Mouse (Mus musculus) CH12.LX (cell line): ENCODE measurements around the gene E030030I06Rik. TPM values are rescaled to one million over a fixed set of nuclear protein-coding genes. Genes with fewer than 3 reads are reported as not detected.

Source experiments
- DNase-seq: peaks from one replicate; pipeline ENCODE4 v3.0.0-alpha.2; 2013; ENCODE audit errors: extremely low read depth
- H3K27ac ChIP-seq: 2 replicates; pipeline ENCODE4 v1.5.1; 2012; ENCODE audit warnings: low read depth, mild to moderate bottlenecking, control low read depth, moderate library complexity; ENCODE audit not compliant: insufficient read depth
- H3K27me3 ChIP-seq: replicated peaks from 2 replicates; pipeline ENCODE3; 2012; ENCODE audit warnings: inconsistent platforms
- H3K36me3 ChIP-seq, 2 experiments: replicated peaks in 1 of 2; 2 replicates each; pipeline versions ENCODE3 to v1.6.1; 2012; ENCODE audit warnings: inconsistent platforms in 1 of 2, low read length in 1 of 2, mild to moderate bottlenecking in 1 of 2, mixed read lengths in 1 of 2, moderate library complexity in 1 of 2; ENCODE audit not compliant: control insufficient read depth in 1 of 2, insufficient read depth in 1 of 2
- H3K4me1 ChIP-seq, 2 experiments: 2 replicates each; pipeline ENCODE4 v1.6.1; 2012; ENCODE audit warnings: inconsistent platforms in 1 of 2, moderate library complexity in 1 of 2; ENCODE audit not compliant: insufficient read depth in 2 of 2, control insufficient read depth in 1 of 2
- H3K4me2 ChIP-seq: 2 replicates; pipeline ENCODE4 v1.6.1; 2012; ENCODE audit warnings: low read depth, mild to moderate bottlenecking, control low read depth; ENCODE audit not compliant: poor library complexity, insufficient read depth, severe bottlenecking
- H3K4me3 ChIP-seq, 3 experiments: fragments of 150-350 bp in 1 of 3; sonication (generic) in 1 of 3; replicated peaks in 1 of 3; 2 replicates each; pipeline versions ENCODE3 to v1.5.1; 2011 to 2012; ENCODE audit warnings: low read depth in 2 of 3, low read length in 2 of 3, mild to moderate bottlenecking in 2 of 3, moderate library complexity in 2 of 3, control low read depth in 1 of 3, improper control_type of control experiment in 1 of 3, inconsistent platforms in 1 of 3, mixed read lengths in 1 of 3; ENCODE audit not compliant: poor library complexity in 1 of 3
- H3K79me2 ChIP-seq: replicated peaks from 2 replicates; pipeline ENCODE4 v1.6.1; 2012; ENCODE audit warnings: mild to moderate bottlenecking, moderate library complexity; ENCODE audit not compliant: control insufficient read depth, poor library complexity, insufficient read depth, severe bottlenecking; ENCODE audit errors: extremely low read depth
- H3K9ac ChIP-seq: 2 replicates; pipeline ENCODE4 v1.6.1; 2012; ENCODE audit warnings: low read depth, mild to moderate bottlenecking, control low read depth, moderate library complexity; ENCODE audit not compliant: insufficient read depth
- H3K9me3 ChIP-seq: replicated peaks from 2 replicates; pipeline ENCODE3; 2012; ENCODE audit warnings: low read length, inconsistent platforms, mixed read lengths
- CHD2 ChIP-seq: IDR thresholded peaks from 2 replicates; pipeline ENCODE4 v1.6.1; 2011; ENCODE audit warnings: low read length, improper control_type of control experiment
- CTCF ChIP-seq, 2 experiments: IDR thresholded peaks in 1 of 2; conservative IDR thresholded peaks in 1 of 2; 2 replicates each; pipeline ENCODE4 v1.5.1; 2011 to 2012; ENCODE audit warnings: low read depth in 2 of 2, low read length in 2 of 2, improper control_type of control experiment in 1 of 2, inconsistent platforms in 1 of 2, mild to moderate bottlenecking in 1 of 2, moderate library complexity in 1 of 2
- E2F4 ChIP-seq: IDR thresholded peaks from 2 replicates; pipeline ENCODE4 v1.6.1; 2011; ENCODE audit warnings: low read depth, low read length, improper control_type of control experiment; ENCODE audit not compliant: insufficient replicate concordance
- ELF1 ChIP-seq: IDR thresholded peaks from 2 replicates; pipeline ENCODE4 v1.6.1; 2014; ENCODE audit warnings: low read depth, mild to moderate bottlenecking, inconsistent platforms, low read length, improper control_type of control experiment
- GABPA ChIP-seq: IDR thresholded peaks from 2 replicates; pipeline ENCODE4 v1.6.1; 2012; ENCODE audit warnings: low read depth, low read length, improper control_type of control experiment, inconsistent platforms; ENCODE audit not compliant: insufficient replicate concordance
- HCFC1 ChIP-seq: IDR thresholded peaks from 2 replicates; pipeline ENCODE4 v1.6.1; 2012; ENCODE audit warnings: low read depth, mild to moderate bottlenecking, inconsistent platforms, low read length, improper control_type of control experiment
- KAT2A ChIP-seq: IDR thresholded peaks from 2 replicates; pipeline ENCODE4 v1.6.1; 2012; ENCODE audit warnings: low read length, improper control_type of control experiment, inconsistent platforms; ENCODE audit not compliant: insufficient replicate concordance
- MAFK ChIP-seq: IDR thresholded peaks from 2 replicates; pipeline ENCODE4 v1.6.1; 2011; ENCODE audit warnings: low read length, improper control_type of control experiment; ENCODE audit not compliant: insufficient replicate concordance
- MAX ChIP-seq: IDR thresholded peaks from 2 replicates; pipeline ENCODE4 v1.6.1; 2011; ENCODE audit warnings: low read length, improper control_type of control experiment
- MAZ ChIP-seq: IDR thresholded peaks from 2 replicates; pipeline ENCODE4 v1.6.1; 2012; ENCODE audit warnings: low read depth, mild to moderate bottlenecking, inconsistent platforms, low read length, improper control_type of control experiment, moderate library complexity
- MEF2A ChIP-seq: IDR thresholded peaks from 2 replicates; pipeline ENCODE4 v1.6.1; 2014; ENCODE audit warnings: low read depth, mild to moderate bottlenecking, inconsistent platforms, low read length, improper control_type of control experiment, borderline replicate concordance
- MXI1 ChIP-seq: IDR thresholded peaks from 2 replicates; pipeline ENCODE4 v1.6.1; 2011; ENCODE audit warnings: mild to moderate bottlenecking, low read depth, low read length, improper control_type of control experiment
- NELFE ChIP-seq: IDR thresholded peaks from 2 replicates; pipeline ENCODE4 v1.6.1; 2011; ENCODE audit warnings: low read depth, low read length, improper control_type of control experiment
- NRF1 ChIP-seq: IDR thresholded peaks from 2 replicates; pipeline ENCODE4 v1.6.1; 2014; ENCODE audit warnings: low read depth, mild to moderate bottlenecking, inconsistent platforms, low read length, improper control_type of control experiment, moderate library complexity
- POLR2A ChIP-seq: IDR thresholded peaks from 2 replicates; pipeline ENCODE4 v1.6.1; 2011; ENCODE audit warnings: low read depth, mild to moderate bottlenecking, improper control_type of control experiment, low read length
- RAD21 ChIP-seq: IDR thresholded peaks from 2 replicates; pipeline ENCODE4 v1.6.1; 2011; ENCODE audit warnings: low read depth, mild to moderate bottlenecking, low read length, improper control_type of control experiment, moderate library complexity
- SMC3 ChIP-seq: IDR thresholded peaks from 2 replicates; pipeline ENCODE4 v1.6.1; 2011; ENCODE audit warnings: low read depth, low read length, improper control_type of control experiment
- ZKSCAN1 ChIP-seq: IDR thresholded peaks from 2 replicates; pipeline ENCODE4 v1.6.1; 2012; ENCODE audit warnings: low read depth, inconsistent platforms, low read length, improper control_type of control experiment, borderline replicate concordance
- ZNF384 ChIP-seq: IDR thresholded peaks from 2 replicates; pipeline ENCODE4 v1.6.1; 2012; ENCODE audit warnings: low read depth, low read length, improper control_type of control experiment, inconsistent platforms
- dilution Hi-C: fragments of 300-500 bp; cut with MboI; formaldehyde crosslinking; loops from 2 replicates; pipeline ENCODE4 v1.14.3; 2020; ENCODE audit warnings: low sequenced_read_pairs; ENCODE audit not compliant: extremely low pct_unique_long_range_greater_than_20kb, extremely low pct_ligation_motif_present
- in situ Hi-C: fragments of 300-500 bp; cut with MboI; formaldehyde crosslinking; loops from 3 replicates; pipeline ENCODE4 v1.14.3; 2019; ENCODE audit warnings: low sequenced_read_pairs, low pct_ligation_motif_present, low pct_unique_long_range_greater_than_20kb, mixed read lengths
- polyA plus RNA-seq: library from polyadenylated mRNA; unstranded; fragments of >175 nt; gene quantifications from 2 replicates; pipeline ENCODE4 v1.2.1, GENCODE M21; 2012; ENCODE audit warnings: low read depth; ENCODE audit not compliant: insufficient read length
- total RNA-seq, 2 experiments: library from RNA; depleted of rRNA; stranded (reverse); fragments of 300-350 nt in 1 of 2; fragments of >200 nt in 1 of 2; gene quantifications; 2 replicates each; pipeline ENCODE4 v1.2.3; 2012 to 2014

E030030I06Rik gene
- total and polyA plus RNA-seq, 3 experiments = 3.5 to 7.5 (median 5.9) TPM

DNA sequence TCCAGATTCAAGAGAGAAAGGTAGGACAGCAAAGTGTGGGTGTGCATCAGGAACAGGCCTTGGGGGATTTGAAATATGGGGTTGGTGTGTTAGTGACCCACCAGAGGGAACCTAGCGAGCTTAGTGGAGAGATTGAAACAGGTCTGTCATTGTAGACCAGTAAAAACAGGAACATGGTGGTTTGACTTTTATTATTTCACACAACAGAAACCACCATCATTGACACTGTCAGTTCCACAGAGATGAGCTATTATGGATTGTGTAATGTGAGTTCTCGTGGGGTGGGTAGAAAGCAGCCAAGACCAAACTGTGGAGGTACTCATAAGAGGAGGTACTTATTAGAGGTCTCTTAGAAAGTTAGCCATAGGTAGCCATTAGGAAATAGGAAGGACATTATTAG lies 74.5 kb downstream of the E030030I06Rik start:
- Histone ChIP-seq H3K79me2 (no peaks in the 10 kb centered on the region), H3K27ac (no peak overlapping the region), H3K36me3 (no peaks in the 10 kb centered on the region), H3K4me2 (no peak overlapping the region), H3K9me3 (no peaks in the 10 kb centered on the region), H3K4me3 (no peak overlapping the region), H3K27me3 (no peaks in the 10 kb centered on the region), H3K4me1 (no peaks in the 10 kb centered on the region), H3K9ac (no peak overlapping the region)
- dilution Hi-C loops (no loop called here), in situ Hi-C loops (no loop called here)
- DNase-seq = no peak
- no peak for TF ChIP-seq KAT2A
- TF ChIP-seq MAZ = no peak
- no peak for TF ChIP-seq ZNF384
- no peak for TF ChIP-seq CTCF (conservative IDR thresholded peaks at IDR 0.05 in 1 of 2, IDR thresholded peaks at IDR 0.05 in 1 of 2; ENCODE audit: low read depth in 2 of 2, low read length in 2 of 2)
- TF ChIP-seq MAX = no peak
- no peak for TF ChIP-seq MAFK
- no peak for TF ChIP-seq CHD2
- no peak for TF ChIP-seq POLR2A
- no peak for TF ChIP-seq MXI1
- TF ChIP-seq ZKSCAN1 = no peak
- TF ChIP-seq HCFC1 = no peak
- no peak for TF ChIP-seq MEF2A
- TF ChIP-seq SMC3 = no peak
- no peak for TF ChIP-seq NRF1
- TF ChIP-seq NELFE = no peak
- no peak for TF ChIP-seq ELF1
- no peak for TF ChIP-seq E2F4

DNA sequence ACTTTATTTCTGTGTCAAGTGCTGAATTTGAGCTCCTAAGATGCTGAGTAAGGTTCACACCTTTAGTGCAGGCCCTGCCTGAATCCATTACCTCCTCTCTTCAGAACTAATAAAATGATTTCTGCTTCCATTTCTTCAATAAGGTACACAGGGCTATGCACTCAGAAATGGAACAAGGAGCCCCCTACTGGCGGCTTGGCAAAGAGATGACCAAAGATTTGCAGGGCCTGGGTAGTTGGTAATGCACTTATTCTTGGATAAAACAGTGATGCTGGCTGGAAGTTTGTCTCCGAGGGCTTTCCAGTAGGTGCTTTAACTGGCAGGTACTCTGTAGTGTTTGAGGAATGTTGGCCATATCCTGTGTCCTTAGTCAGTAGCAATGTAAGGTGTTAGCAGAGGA lies 76.3 kb downstream of the E030030I06Rik start:
- no peaks in the 10 kb centered on the region for H3K27me3 ChIP-seq
- H3K79me2 ChIP-seq = no peaks in the 10 kb centered on the region
- no peaks in the 10 kb centered on the region for H3K4me1 ChIP-seq
- TF ChIP-seq RAD21 = peak; percentile 24
- peak; percentile 9 to 46; a peak in 2 of 4 replicates for TF ChIP-seq CTCF (conservative IDR thresholded peaks at IDR 0.05 in 1 of 2, IDR thresholded peaks at IDR 0.05 in 1 of 2; ENCODE audit: low read depth in 2 of 2, low read length in 2 of 2)
- TF ChIP-seq GABPA = no peak
- peak; percentile 14; the same call in 1 of the 2 replicates for TF ChIP-seq SMC3
- no peak overlapping the region for H3K4me2 ChIP-seq
- no peak overlapping the region for H3K4me3 ChIP-seq
- DNase-seq = peak; percentile 12
- H3K9me3 ChIP-seq = no peaks in the 10 kb centered on the region
- dilution Hi-C loops (no loop called here), in situ Hi-C loops (no loop called here)
- no peaks in the 10 kb centered on the region for H3K36me3 ChIP-seq
- H3K9ac ChIP-seq = no peak overlapping the region
- H3K27ac ChIP-seq = no peak overlapping the region
